Comparison of ENCODE assay signal across 8 mouse cellular contexts in the genomic region with DNA sequence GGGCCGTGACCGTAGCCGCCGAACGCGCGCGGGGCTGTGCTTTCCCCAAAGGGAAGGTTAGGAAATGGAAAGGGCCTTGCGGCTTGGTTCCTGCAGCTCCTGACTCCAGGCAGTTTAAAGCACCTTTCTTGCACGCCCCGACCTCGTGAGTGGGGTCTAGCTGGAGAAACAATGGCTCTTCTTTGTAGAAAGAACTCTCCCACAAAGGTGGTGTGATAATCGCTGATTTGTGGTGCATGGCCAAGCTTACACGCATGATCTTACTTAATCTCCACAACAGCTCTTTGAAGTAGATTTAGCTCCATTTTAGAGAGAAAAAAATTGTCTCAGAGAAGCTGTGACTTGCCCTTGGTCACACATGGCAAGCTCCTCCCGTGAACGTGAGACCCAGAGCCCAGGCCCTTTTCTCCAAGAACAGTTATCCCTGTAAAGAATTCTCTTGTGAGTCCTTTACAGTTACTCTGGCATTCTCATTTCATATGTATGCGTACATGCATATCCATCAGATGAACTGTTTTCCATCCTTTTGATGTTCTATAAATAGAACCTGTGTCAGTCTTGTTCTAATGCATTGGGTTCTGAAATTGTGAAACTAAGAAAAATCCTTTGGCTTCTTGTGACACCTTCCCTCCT. TPM values are rescaled to one million over a fixed set of nuclear protein-coding genes. Genes with fewer than 3 reads are reported as not detected.
DNase-seq lines count a peak whose midpoint lies in the region; ATAC-seq and TF ChIP-seq lines count a peak whose summit lies in the region.

No protein-coding gene starts in this region.

- no peaks in the 10 kb centered on the region for H3K36me3 ChIP-seq in kidney, postnatal 0 days (ENCODE audit: insufficient read depth, low read length)
- no peaks in the 10 kb centered on the region for H3K36me3 ChIP-seq in hindbrain, embryonic 13.5 days
- no peaks in the 10 kb centered on the region for H3K36me3 ChIP-seq in midbrain, embryonic 16.5 days (ENCODE audit: control insufficient read depth, insufficient read depth, low read length)

- no peak for TF ChIP-seq POLR2A in brain, embryonic 14.5 days (IDR thresholded peaks at IDR 0.05; ENCODE audit: borderline replicate concordance, extremely low read depth, insufficient read depth, insufficient read length, poor library complexity, severe bottlenecking)

- H3K4me3 ChIP-seq in kidney, postnatal 0 days (replicated peaks; ENCODE audit: low read depth, low read length), result peak overlapping the region; percentile 95
- H3K4me3 ChIP-seq in hindbrain, embryonic 13.5 days, result peak overlapping the region; percentile 95
- peak overlapping the region; percentile 87 for H3K4me3 ChIP-seq in midbrain, embryonic 16.5 days (ENCODE audit: low read depth, low read length)

- peaks cover 11% of the 10 kb centered on the region; the same call in 1 of the 2 replicates for H3K4me1 ChIP-seq in kidney, postnatal 0 days (replicated peaks; ENCODE audit: insufficient read depth, low read length)
- H3K4me1 ChIP-seq in hindbrain, embryonic 13.5 days (replicated peaks), result peaks cover 46% of the 10 kb centered on the region
- peaks cover 32% of the 10 kb centered on the region for H3K4me1 ChIP-seq in midbrain, embryonic 16.5 days (ENCODE audit: control insufficient read depth, insufficient read depth, low read length)

- DNase-seq in kidney, postnatal 0 days (ENCODE audit: low spot score), result peak; percentile 23
- no peak for DNase-seq in kidney, postnatal 10 days
- DNase-seq in brain, embryonic 14.5 days (ENCODE audit: low read depth), result peak; percentile 69
- no peak for DNase-seq in cerebellum, adult 18-20 months
- DNase-seq in kidney, adult 8-10 months, result no peak
- no peak for DNase-seq in natural killer cell, adult 2 months (ENCODE audit: low spot score in 2 of 2)

- H3K27ac ChIP-seq in kidney, postnatal 0 days, result no peak overlapping the region
- peak overlapping the region; percentile 96 for H3K27ac ChIP-seq in hindbrain, embryonic 13.5 days
- H3K27ac ChIP-seq in midbrain, embryonic 16.5 days (ENCODE audit: low read length), result peak overlapping the region; percentile 96

- no peak; the same call in 1 of the 2 replicates for ATAC-seq in kidney, postnatal 0 days (replicated peaks; ENCODE audit: low FRiP score, low read depth)
- ATAC-seq in hindbrain, embryonic 13.5 days (ENCODE audit: low FRiP score), result peak; percentile 57
- peak; percentile 16; the same call in 1 of the 2 replicates for ATAC-seq in midbrain, embryonic 16.5 days

- no peaks in the 10 kb centered on the region for H3K27me3 ChIP-seq in kidney, postnatal 0 days (ENCODE audit: insufficient read depth, low read length)
- no peaks in the 10 kb centered on the region for H3K27me3 ChIP-seq in hindbrain, embryonic 13.5 days
- no peaks in the 10 kb centered on the region for H3K27me3 ChIP-seq in midbrain, embryonic 16.5 days (ENCODE audit: control insufficient read depth, insufficient read depth, low read depth, low read length)

- no peak for TF ChIP-seq CTCF in kidney, postnatal 0 days (IDR thresholded peaks at IDR 0.05; ENCODE audit: low read depth)
- TF ChIP-seq CTCF in brain, embryonic 14.5 days (IDR thresholded peaks at IDR 0.05; ENCODE audit: borderline replicate concordance, extremely low read depth, insufficient read depth, insufficient read length), result no peak

- WGBS in kidney, postnatal 0 days, result 2% methylated on average over 17 of the region's 17 CpGs
- 1% methylated on average over 17 of the region's 17 CpGs for WGBS in hindbrain, embryonic 13.5 days
- 1% methylated on average over 17 of the region's 17 CpGs for WGBS in midbrain, embryonic 16.5 days

- peak overlapping the region; percentile 96 for H3K9ac ChIP-seq in kidney, postnatal 0 days (ENCODE audit: low read depth, low read length)
- peak overlapping the region; percentile 99 for H3K9ac ChIP-seq in hindbrain, embryonic 13.5 days
- peak overlapping the region; percentile 99 for H3K9ac ChIP-seq in midbrain, embryonic 16.5 days (ENCODE audit: low read depth, low read length)

- peak overlapping the region; percentile 83 for H3K4me2 ChIP-seq in kidney, postnatal 0 days (ENCODE audit: low read length)
- H3K4me2 ChIP-seq in hindbrain, embryonic 13.5 days, result peak overlapping the region; percentile 60
- H3K4me2 ChIP-seq in midbrain, embryonic 16.5 days (ENCODE audit: low read length), result peak overlapping the region; percentile 67

- no peaks in the 10 kb centered on the region for H3K9me3 ChIP-seq in kidney, postnatal 0 days (replicated peaks; ENCODE audit: low read length)
- no peaks in the 10 kb centered on the region for H3K9me3 ChIP-seq in hindbrain, embryonic 13.5 days
- no peaks in the 10 kb centered on the region for H3K9me3 ChIP-seq in midbrain, embryonic 16.5 days (replicated peaks; ENCODE audit: control insufficient read depth, low read length, poor library complexity, severe bottlenecking)

RNA-seq across cellular contexts. Expression of a gene that starts 0.5 kb away (rescaled TPM):
- polyA plus RNA-seq in kidney, postnatal 0 days (2015; fragmentation: Nextera tagmentation; extraction: Ambion mirVana), result 38.9 and 39.6 TPM in 2 replicates
- polyA plus RNA-seq in brain, embryonic 14.5 days (2012; rRNA removed), result 197 and 199 TPM in 2 replicates
- 73.6 and 84.8 TPM in 2 replicates for polyA plus RNA-seq in hindbrain, embryonic 13.5 days (2015; fragmentation: Nextera tagmentation; extraction: Ambion mirVana)
- 64.4 and 74.4 TPM in 2 replicates for polyA plus RNA-seq in midbrain, embryonic 16.5 days (2015; fragmentation: Nextera tagmentation; extraction: Ambion mirVana)

Comparison
In these comparisons a context has a peak if more than half of its experiments do, and no peak if none do; other contexts are left out.
1. DNase-seq: peak in kidney, postnatal 0 days (single experiment) and brain, embryonic 14.5 days (single experiment); none in kidney, postnatal 10 days (single experiment), cerebellum, adult 18-20 months (0 of 2), kidney, adult 8-10 months (0 of 2) and natural killer cell, adult 2 months (0 of 2).
2. Peak in every context shown above with its lines, with median percentiles within 50 percentile points of each other: H3K4me2 ChIP-seq, H3K4me3 ChIP-seq and H3K9ac ChIP-seq.